Mouse (Mus musculus) stomach, embryonic 14.5 days (tissue): ENCODE measurements around the gene Fmo2. TPM values are rescaled to one million over a fixed set of nuclear protein-coding genes. Genes with fewer than 3 reads are reported as not detected.

Experiments
- ATAC-seq: fragments of 200-750 bp; cut with Nextera tagmentation; 2 replicates; pipeline ENCODE4 v1.8.0; 2017; ENCODE audit warnings: low read depth, moderate TSS enrichment; ENCODE audit not compliant: insufficient number of reproducible peaks, insufficient read depth, low FRiP score
- H3K27ac ChIP-seq: fragments of 300-500 bp; sonication (generic); 2 replicates; pipeline ENCODE4 v1.5.1; 2014; ENCODE audit warnings: mild to moderate bottlenecking, low read length, moderate library complexity, mixed read lengths
- H3K27me3 ChIP-seq: fragments of 300-500 bp; sonication (generic); 2 replicates; pipeline ENCODE4 v1.6.1; 2014; ENCODE audit warnings: low read length, control low read depth, mixed read lengths; ENCODE audit not compliant: control insufficient read depth, insufficient read depth
- H3K36me3 ChIP-seq: fragments of 300-500 bp; sonication (generic); 2 replicates; pipeline ENCODE4 v1.6.1; 2014; ENCODE audit warnings: mild to moderate bottlenecking, control low read depth, low read length, moderate library complexity, mixed read lengths; ENCODE audit not compliant: control insufficient read depth, insufficient read depth
- H3K4me1 ChIP-seq: fragments of 300-500 bp; sonication (generic); 2 replicates; pipeline ENCODE4 v1.6.1; 2014; ENCODE audit warnings: low read length, control low read depth, mixed read lengths; ENCODE audit not compliant: control insufficient read depth, insufficient read depth
- H3K4me2 ChIP-seq: fragments of 300-500 bp; sonication (generic); replicated peaks from 2 replicates; pipeline ENCODE4 v1.6.1; 2014; ENCODE audit warnings: low read depth, low read length, control low read depth
- H3K4me3 ChIP-seq: fragments of 300-500 bp; sonication (generic); 2 replicates; pipeline ENCODE4 v1.5.1; 2014; ENCODE audit warnings: low read depth, low read length, control low read depth
- H3K9ac ChIP-seq: fragments of 300-500 bp; sonication (generic); replicated peaks from 2 replicates; pipeline ENCODE4 v1.6.1; 2014; ENCODE audit warnings: low read depth, mild to moderate bottlenecking, control low read depth, low read length, moderate library complexity, mixed read lengths
- H3K9me3 ChIP-seq: fragments of 300-500 bp; sonication (generic); 2 replicates; pipeline ENCODE4 v1.6.1; 2016; ENCODE audit warnings: low read depth, low read length, control low read depth; ENCODE audit not compliant: control insufficient read depth
- WGBS: fragments of 180-500 bp; shearing (Covaris S2); extraction: QIAGEN DNeasy Blood & Tissue Kit; methylation state at CpG from one replicate; pipeline ENCODE4 v1.1.7; 2014; 5-methylcytosine and 5-hydroxymethylcytosine counted together
- polyA plus RNA-seq: library from polyadenylated mRNA; unstranded; fragments of >200 nt; fragmentation: Nextera tagmentation; extraction: Ambion mirVana; gene quantifications from 2 replicates; pipeline ENCODE4 v1.2.1, GENCODE M21; 2014

The Fmo2 gene
- 1.4 and 2.6 TPM in 2 replicates for polyA plus RNA-seq

- no peaks in the 10 kb centered on the region for H3K4me1 ChIP-seq
- no peak within 1 kb of the TSS for H3K27ac ChIP-seq
- no peaks in the 10 kb centered on the region for H3K27me3 ChIP-seq
- H3K36me3 ChIP-seq = no peaks in the 10 kb centered on the region
- H3K4me2 ChIP-seq = no peak within 1 kb of the TSS
- H3K9me3 ChIP-seq = no peaks in the 10 kb centered on the region
- ATAC-seq = no peak
- H3K4me3 ChIP-seq = no peak within 1 kb of the TSS
- 68% methylated on average over 14 of the region's 14 CpGs for WGBS
- H3K9ac ChIP-seq = no peak within 1 kb of the TSS
These were observed at the start of gene Fmo2 for GRCm38 (mm10) chr1:162897838-162898811. Gene Fmo2, minus strand, starts transcription at chr1:162898726.

GRCm38 (mm10) chr1:162947934-162948333 lies 49.4 kb upstream of the Fmo2 start:
- no peaks in the 10 kb centered on the region for H3K36me3 ChIP-seq
- H3K4me1 ChIP-seq = no peaks in the 10 kb centered on the region
- H3K27ac ChIP-seq = no peak overlapping the region
- no peak overlapping the region for H3K4me3 ChIP-seq
- H3K4me2 ChIP-seq = no peak overlapping the region
- no peaks in the 10 kb centered on the region for H3K27me3 ChIP-seq
- ATAC-seq = no peak
- 89% methylated on average over 6 of the region's 6 CpGs for WGBS
- no peaks in the 10 kb centered on the region for H3K9me3 ChIP-seq
- no peak overlapping the region for H3K9ac ChIP-seq

- WGBS = 63% methylated on average over 4 of the region's 4 CpGs
- Histone ChIP-seq H3K4me2 (no peak overlapping the region), H3K9ac (no peak overlapping the region), H3K27me3 (no peaks in the 10 kb centered on the region), H3K27ac (no peak overlapping the region), H3K9me3 (no peaks in the 10 kb centered on the region), H3K4me3 (no peak overlapping the region), H3K4me1 (no peaks in the 10 kb centered on the region), H3K36me3 (no peaks in the 10 kb centered on the region)
- ATAC-seq = no peak
These were observed 48.5 kb upstream of the Fmo2 start for GRCm38 (mm10) chr1:162946837-162947558.

GRCm38 (mm10) chr1:162943700-162944099 lies 45.2 kb upstream of the Fmo2 start:
- Histone ChIP-seq H3K27ac (no peak overlapping the region), H3K4me1 (no peaks in the 10 kb centered on the region), H3K4me2 (no peak overlapping the region), H3K27me3 (no peaks in the 10 kb centered on the region), H3K9ac (no peak overlapping the region), H3K4me3 (no peak overlapping the region), H3K9me3 (no peaks in the 10 kb centered on the region), H3K36me3 (no peaks in the 10 kb centered on the region)
- no peak for ATAC-seq
- WGBS = 62% methylated on average over 6 of the region's 6 CpGs

GRCm38 (mm10) chr1:162938696-162939351 lies 40.3 kb upstream of the Fmo2 start:
- Histone ChIP-seq H3K36me3 (no peaks in the 10 kb centered on the region), H3K4me3 (no peak overlapping the region), H3K4me2 (no peak overlapping the region), H3K27me3 (no peaks in the 10 kb centered on the region), H3K4me1 (no peaks in the 10 kb centered on the region), H3K27ac (no peak overlapping the region; the same call in 1 of the 2 replicates), H3K9me3 (no peaks in the 10 kb centered on the region), H3K9ac (no peak overlapping the region)
- 78% methylated on average over 4 of the region's 4 CpGs for WGBS
- ATAC-seq = peak; percentile 62; the same call in 1 of the 2 replicates

GRCm38 (mm10) chr1:162937970-162938695 lies 39.6 kb upstream of the Fmo2 start:
- H3K4me1 ChIP-seq = no peaks in the 10 kb centered on the region
- H3K27me3 ChIP-seq = no peaks in the 10 kb centered on the region
- no peak overlapping the region for H3K4me2 ChIP-seq
- ATAC-seq = peak; percentile 5; the same call in 1 of the 2 replicates
- WGBS = 73% methylated on average over 5 of the region's 5 CpGs
- H3K9ac ChIP-seq = no peak overlapping the region
- H3K27ac ChIP-seq = peak overlapping the region; percentile 28; the same call in 1 of the 2 replicates
- H3K9me3 ChIP-seq = no peaks in the 10 kb centered on the region
- H3K36me3 ChIP-seq = no peaks in the 10 kb centered on the region
- H3K4me3 ChIP-seq = no peak overlapping the region

- no peak for ATAC-seq
- H3K4me1 ChIP-seq = no peaks in the 10 kb centered on the region
- no peaks in the 10 kb centered on the region for H3K9me3 ChIP-seq
- no peak within 1 kb of the TSS for H3K4me3 ChIP-seq
- 82% methylated on average over 6 of the region's 6 CpGs for WGBS
- peak within 1 kb of the TSS; percentile 28; the same call in 1 of the 2 replicates for H3K27ac ChIP-seq
- H3K4me2 ChIP-seq = no peak within 1 kb of the TSS
- no peaks in the 10 kb centered on the region for H3K36me3 ChIP-seq
- H3K9ac ChIP-seq = no peak within 1 kb of the TSS
- H3K27me3 ChIP-seq = no peaks in the 10 kb centered on the region
These were observed 38.9 kb upstream of the Fmo2 start, which contains the start of gene Fmo6 for GRCm38 (mm10) chr1:162937415-162937814. Gene Fmo6, minus strand, starts transcription at chr1:162937515.
